Mouse (Mus musculus) neutrophil, adult 83 days (primary cell): ENCODE results near the gene Ddx6. TPM values are rescaled to one million over a fixed set of nuclear protein-coding genes. Genes with fewer than 3 reads are reported as not detected.

Source experiments
- total RNA-seq, 2 experiments: library from RNA; stranded (reverse); gene quantifications; one replicate each; pipeline ENCODE4 v1.2.4; 2023

The Ddx6 gene
- total RNA-seq = 100 to 1,000 TPM; 108 to 128 TPM

GRCm38 (mm10) chr9:44604779-44605615, at the start of gene Ddx6:
Gene Ddx6 (plus strand): TSS chr9:44604892.

GRCm38 (mm10) chr9:44561597-44561996, 43.1 kb upstream of the Ddx6 start, which contains the start of gene Cxcr5:
Gene Cxcr5 (minus strand): TSS chr9:44561877.

DNA sequence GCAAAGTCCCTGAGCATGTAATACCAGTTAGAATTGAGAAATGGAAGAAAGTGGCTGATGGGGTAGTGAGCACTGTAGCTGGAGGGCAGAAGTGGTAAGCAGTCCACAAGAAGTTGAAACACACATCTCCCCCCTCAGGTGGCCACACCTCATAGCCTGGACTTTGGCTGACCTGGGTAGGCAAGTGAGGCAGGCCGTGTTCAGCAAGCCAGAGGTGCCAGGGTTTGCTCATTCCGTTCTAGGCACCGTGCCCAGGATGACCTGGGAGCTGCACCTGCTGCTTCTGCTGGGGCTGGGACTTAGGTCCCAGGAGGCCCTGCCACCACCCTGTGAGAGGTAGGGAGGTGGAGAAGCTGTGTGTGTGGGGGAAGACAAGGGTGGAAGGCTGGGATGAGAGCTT, 68.3 kb downstream of the Ddx6 start, which contains the start of gene Treh:
Treh (plus strand) TSS at position 229 of the 400 bp plus-strand sequence.

Other genes with a start within 250 kb of the Ddx6 start
- gene Vps11, start 243.2 kb upstream of the Ddx6 start, total RNA-seq = 10 to 100 TPM; 31.9 to 32.4 TPM
- gene Hyou1, start 225.4 kb upstream of the Ddx6 start, total RNA-seq = 10 to 100 TPM; 53.9 to 60.6 TPM
- 10 to 100 TPM; 10.2 to 13.4 TPM for gene Slc37a4, start 208.0 kb upstream of the Ddx6 start, total RNA-seq
- 1,000 to 10,000 TPM; 1,077 to 1,135 TPM for gene Rps25, start 197.8 kb upstream of the Ddx6 start, total RNA-seq
- gene Trappc4, start 197.3 kb upstream of the Ddx6 start, total RNA-seq = 10 to 100 TPM; 46.4 to 47.3 TPM
- 10 to 100 TPM; 26.4 to 27.0 TPM for gene Ccdc84, start 186.3 kb upstream of the Ddx6 start, total RNA-seq
- gene Foxr1, start 163.8 kb upstream of the Ddx6 start, total RNA-seq = not detected
- not detected for gene Upk2, start 149.9 kb upstream of the Ddx6 start, total RNA-seq
- gene Bcl9l, start 122.1 kb upstream of the Ddx6 start, total RNA-seq = 1 to 10 TPM; 8.0 to 9.3 TPM
- gene Cxcr5, start 43.0 kb upstream of the Ddx6 start, total RNA-seq = under 1 TPM; 0.46 to 0.77 TPM
- not detected for gene Treh, start 68.3 kb downstream of the Ddx6 start, total RNA-seq
- gene Phldb1, start 130.3 kb downstream of the Ddx6 start, total RNA-seq = 1 to 10 TPM; 1.3 to 1.5 TPM
- 10 to 100 TPM; 79.7 to 81.0 TPM for gene Arcn1, start 163.0 kb downstream of the Ddx6 start, total RNA-seq
- 10 to 100 TPM; 22.1 to 26.1 TPM for gene Ift46, start 163.0 kb downstream of the Ddx6 start, total RNA-seq
- under 1 TPM; 0.18 to 0.71 TPM for gene Tmem25, start 194.4 kb downstream of the Ddx6 start, total RNA-seq
- under 1 TPM; 0.64 to 0.81 TPM for gene Ttc36, start 198.2 kb downstream of the Ddx6 start, total RNA-seq